Mouse (Mus musculus) heart, adult 2 months (tissue): ENCODE results near the gene Clec4b2. TPM values are rescaled to one million over a fixed set of nuclear protein-coding genes. Genes with fewer than 3 reads are reported as not detected.
"Not testable (repeated sequence)": the region's sequence is repeated elsewhere in the genome, so short reads cannot be mapped to it uniquely, and the experiment has no call there.

Experiments used
- DNase-seq, 2 experiments: peaks; one replicate each; pipeline ENCODE4 v3.0.0; 2021
- H3K27ac ChIP-seq: fragments of 200-600 bp; 2 replicates; pipeline ENCODE4 v1.8.1; 2022
- H3K27me3 ChIP-seq: fragments of 200-500 bp; 2 replicates; pipeline ENCODE4 v1.6.1; 2012; ENCODE audit warnings: mild to moderate bottlenecking, low read length, inconsistent platforms, mixed read lengths; ENCODE audit not compliant: control insufficient read depth, insufficient read depth
- H3K36me3 ChIP-seq: fragments of 200-500 bp; 2 replicates; pipeline ENCODE4 v1.6.1; 2012; ENCODE audit warnings: low read length, inconsistent platforms; ENCODE audit not compliant: control insufficient read depth, insufficient read depth
- H3K4me1 ChIP-seq: fragments of 200-500 bp; 2 replicates; pipeline ENCODE4 v1.6.1; 2011; ENCODE audit warnings: low read length; ENCODE audit not compliant: control insufficient read depth, insufficient read depth
- H3K4me3 ChIP-seq: fragments of 200-600 bp; 2 replicates; pipeline ENCODE4 v1.8.1; 2022
- H3K79me2 ChIP-seq: fragments of 200-500 bp; replicated peaks from 2 replicates; pipeline ENCODE4 v1.6.1; 2012; ENCODE audit warnings: mild to moderate bottlenecking, inconsistent platforms, low read length, moderate library complexity, mixed read lengths; ENCODE audit not compliant: control insufficient read depth, insufficient read depth
- H3K9ac ChIP-seq: fragments of 200-500 bp; 2 replicates; pipeline ENCODE4 v1.6.1; 2012; ENCODE audit warnings: low read depth, mild to moderate bottlenecking, control low read depth, inconsistent platforms, low read length, mixed read lengths
- CTCF ChIP-seq: fragments of 200-600 bp; IDR thresholded peaks from 2 replicates; pipeline ENCODE4 v1.8.1; 2022; ENCODE audit warnings: antibody characterized with exemption, mild to moderate bottlenecking, moderate library complexity
- EP300 ChIP-seq: fragments of 200-500 bp; IDR thresholded peaks from 2 replicates; pipeline ENCODE4 v1.6.1; 2011; ENCODE audit warnings: low read depth, low read length, control low read depth; ENCODE audit not compliant: insufficient read depth
- POLR2A ChIP-seq: fragments of 200-500 bp; IDR thresholded peaks from 2 replicates; pipeline ENCODE4 v1.6.1; 2011; ENCODE audit warnings: mild to moderate bottlenecking, low read depth, low read length, control low read depth; ENCODE audit not compliant: insufficient read depth
- WGBS: fragments of 180-500 bp; shearing (Covaris S2); methylation state at CpG from one replicate; pipeline ENCODE4 v1.1.7; 2018; 5-methylcytosine and 5-hydroxymethylcytosine counted together
- intact Hi-C: fragments of 180-260 bp; cut with DNase I; formaldehyde crosslinking; loops from one replicate; pipeline ENCODE4 v1.15.1; 2025
- polyA plus RNA-seq: library from polyadenylated mRNA; depleted of rRNA; stranded (reverse); fragments of >200 nt; gene quantifications from 2 replicates; pipeline ENCODE4 v1.2.3, GENCODE M21; 2012; rRNA removed
- total RNA-seq, 2 experiments: library from RNA; stranded (reverse); gene quantifications; 2 replicates each; pipeline ENCODE4 v1.2.3; 2021

Gene Clec4b2
- total and polyA plus RNA-seq, 3 experiments = not detected

DNA sequence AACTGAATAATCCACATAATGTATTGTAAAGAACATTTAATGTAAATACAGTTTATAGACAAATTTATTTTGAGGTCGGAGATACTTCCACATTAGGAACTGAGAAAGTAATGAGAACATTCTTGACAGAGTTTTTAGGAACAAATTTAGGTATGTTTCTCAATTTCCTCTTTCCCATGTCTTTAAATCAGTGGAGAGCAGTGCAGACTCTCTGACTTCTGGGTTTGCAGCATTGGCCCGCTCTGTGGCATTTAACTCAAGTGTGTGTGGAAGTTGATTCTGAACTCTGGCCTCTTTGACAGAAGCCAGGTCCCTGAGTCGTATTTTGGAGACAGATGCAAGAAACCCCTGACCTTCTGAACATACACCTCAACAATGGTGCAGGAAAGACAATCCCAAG lies 57.0 kb downstream of the Clec4b2 start, which contains the start of gene Clec4n:
Clec4n (plus strand) TSS at position 200 of the 400 bp plus-strand sequence.
- TF ChIP-seq CTCF = no peak
- no peak for TF ChIP-seq POLR2A
- no peak for TF ChIP-seq EP300
- DNase-seq = no peak
- 45% methylated on average over 3 of the region's 3 CpGs for WGBS

DNA sequence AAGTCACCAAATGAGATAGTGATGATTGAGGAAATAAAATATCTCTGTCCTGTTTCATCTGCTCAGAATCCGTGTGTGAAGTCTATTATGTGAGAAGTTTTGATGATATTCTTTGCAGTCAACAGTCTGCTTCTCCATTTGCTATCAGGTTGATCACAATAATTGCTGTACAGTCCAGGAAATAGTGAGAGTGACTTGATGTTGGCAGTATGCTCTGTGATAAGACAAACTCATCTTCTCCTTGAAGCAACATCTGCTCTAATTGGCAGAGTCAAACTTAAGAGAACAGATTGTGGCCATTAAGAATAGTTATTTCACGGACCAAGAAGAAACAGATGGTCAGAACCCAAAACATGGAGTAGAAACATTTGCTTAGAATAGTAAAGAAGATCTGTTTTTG lies 58.5 kb downstream of the Clec4b2 start:
- Histone ChIP-seq H3K27me3 (no peaks in the 10 kb centered on the region), H3K9ac (no peak overlapping the region), H3K4me1 (no peaks in the 10 kb centered on the region), H3K27ac (no peak overlapping the region), H3K4me3 (no peak overlapping the region), H3K36me3 (no peaks in the 10 kb centered on the region), H3K79me2 (no peaks in the 10 kb centered on the region)
- intact Hi-C loops = no loop called here
- 55% methylated on average over 2 of the region's 2 CpGs for WGBS
- DNase-seq = no peak
- TF ChIP-seq POLR2A = no peak
- no peak for TF ChIP-seq EP300
- no peak for TF ChIP-seq CTCF

More for the DNA sequence above, 57.0 kb downstream of the Clec4b2 start, which contains the start of gene Clec4n:
- Histone ChIP-seq H3K27ac (no peak within 1 kb of the TSS), H3K79me2 (no peaks in the 10 kb centered on the region), H3K4me3 (no peak within 1 kb of the TSS), H3K36me3 (no peaks in the 10 kb centered on the region), H3K9ac (no peak within 1 kb of the TSS), H3K27me3 (no peaks in the 10 kb centered on the region), H3K4me1 (no peaks in the 10 kb centered on the region)
- intact Hi-C loops = no loop called here

DNA sequence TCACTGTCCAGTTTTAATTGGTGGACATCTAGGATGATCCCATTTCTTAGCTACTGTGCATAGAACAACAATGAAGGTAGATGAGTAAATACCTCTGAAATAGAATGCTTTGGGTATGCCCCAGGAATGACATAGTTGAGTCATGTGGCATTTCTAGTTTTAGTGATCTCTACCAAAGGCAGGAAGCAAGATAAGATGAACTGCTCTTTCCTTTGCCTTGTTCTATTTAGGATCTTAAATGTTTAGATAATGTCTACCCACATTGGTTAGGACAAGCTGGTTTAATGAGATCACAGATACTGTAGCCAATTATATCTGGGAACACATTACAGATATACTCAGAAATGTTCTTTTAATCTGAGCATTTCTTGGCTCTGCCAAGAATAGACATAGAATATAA lies 64.9 kb downstream of the Clec4b2 start:
- TF ChIP-seq CTCF (no peak), POLR2A (no peak), EP300 (no peak)
- Histone ChIP-seq H3K27me3 (no peaks in the 10 kb centered on the region), H3K4me1 (no peaks in the 10 kb centered on the region), H3K27ac (no peak overlapping the region), H3K79me2 (no peaks in the 10 kb centered on the region), H3K36me3 (no peaks in the 10 kb centered on the region), H3K4me3 (no peak overlapping the region), H3K9ac (no peak overlapping the region)
- intact Hi-C loops = no loop called here
- no peak for DNase-seq

- Histone ChIP-seq H3K79me2 (no peaks in the 10 kb centered on the region), H3K36me3 (no peaks in the 10 kb centered on the region), H3K27ac (no peak overlapping the region), H3K4me3 (no peak overlapping the region), H3K27me3 (no peaks in the 10 kb centered on the region), H3K9ac (no peak overlapping the region), H3K4me1 (no peaks in the 10 kb centered on the region)
- WGBS = 67% methylated on average over 5 of the region's 5 CpGs
- no peak for DNase-seq
- TF ChIP-seq EP300 = no peak
- no peak for TF ChIP-seq POLR2A
- TF ChIP-seq CTCF = no peak
- intact Hi-C loops = no loop called here
Measured at GRCm38 (mm10) chr6:123244201-123244600, 71.5 kb downstream of the Clec4b2 start.

DNA sequence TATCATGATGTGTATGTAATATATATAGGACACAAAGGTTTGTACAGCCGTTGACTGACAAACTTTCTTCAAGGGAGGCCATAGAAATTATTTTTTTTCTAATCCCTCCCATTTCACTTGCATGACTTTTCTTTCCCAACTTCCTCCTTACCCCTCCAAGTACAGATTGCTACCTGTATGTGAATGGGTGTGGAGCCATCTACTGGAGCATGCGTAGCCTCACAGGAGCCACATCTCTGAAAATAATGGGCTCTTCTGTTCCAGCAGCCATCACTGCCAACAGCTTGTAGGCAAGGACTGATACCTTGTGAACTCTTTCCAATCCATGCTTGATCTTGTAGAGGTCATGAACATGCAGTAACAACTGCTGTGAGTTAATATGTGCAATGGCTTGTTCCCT lies 76.2 kb downstream of the Clec4b2 start:
- H3K4me1 ChIP-seq, H3K79me2 ChIP-seq, H3K9ac ChIP-seq, H3K4me3 ChIP-seq, H3K36me3 ChIP-seq, H3K27me3 ChIP-seq, H3K27ac ChIP-seq, DNase-seq, intact Hi-C loops: not testable (repeated sequence)
- 71% methylated on average over 2 of the region's 2 CpGs for WGBS

GRCm38 (mm10) chr6:123252735-123253134 lies 80.0 kb downstream of the Clec4b2 start:
- TF ChIP-seq CTCF = no peak
- no peak for TF ChIP-seq EP300
- TF ChIP-seq POLR2A = no peak
- no peak for DNase-seq
- Histone ChIP-seq H3K9ac (no peak overlapping the region), H3K4me3 (no peak overlapping the region), H3K36me3 (no peaks in the 10 kb centered on the region), H3K79me2 (no peaks in the 10 kb centered on the region), H3K27me3 (no peaks in the 10 kb centered on the region), H3K27ac (no peak overlapping the region), H3K4me1 (no peaks in the 10 kb centered on the region)
- intact Hi-C loops = no loop called here

Other genes starting within 250 kb of the Clec4b2 start
- 1 to 10 TPM; 2.6 to 3.1 TPM for gene Clec4a3, start 220.4 kb upstream of the Clec4b2 start, total RNA-seq
- gene Clec4a3, start 220.4 kb upstream of the Clec4b2 start, polyA plus RNA-seq = 1.7 and 2.1 TPM in 2 replicates
- not detected for gene Clec4a4, start 182.5 kb upstream of the Clec4b2 start, total RNA-seq
- gene Clec4a4, start 182.5 kb upstream of the Clec4b2 start, polyA plus RNA-seq = not detected in 2 replicates
- gene Clec4b1, start 122.9 kb upstream of the Clec4b2 start, total RNA-seq = under 1 TPM in 1 of 2 experiments, not detected in 1; 0.42 TPM
- gene Clec4b1, start 122.9 kb upstream of the Clec4b2 start, polyA plus RNA-seq = 0.82 and 1.4 TPM in 2 replicates
- gene Clec4a2, start 66.5 kb upstream of the Clec4b2 start, total RNA-seq = 1 to 10 TPM; 1.6 to 2.0 TPM
- 1.5 TPM in 2 replicates for gene Clec4a2, start 66.5 kb upstream of the Clec4b2 start, polyA plus RNA-seq
- 1 to 10 TPM in 1 of 2 experiments, under 1 TPM in 1; 0.89 to 1.3 TPM for gene Clec4n, start 57.0 kb downstream of the Clec4b2 start, total RNA-seq
- 0.76 and 1.6 TPM in 2 replicates for gene Clec4n, start 57.0 kb downstream of the Clec4b2 start, polyA plus RNA-seq
- gene Clec4d, start 89.2 kb downstream of the Clec4b2 start, total RNA-seq = 1 to 10 TPM in 1 of 2 experiments, under 1 TPM in 1; 0.68 to 1.1 TPM
- 0.32 and 0.64 TPM in 2 replicates for gene Clec4d, start 89.2 kb downstream of the Clec4b2 start, polyA plus RNA-seq
- under 1 TPM; 0.13 to 0.75 TPM for gene Clec4e, start 117.0 kb downstream of the Clec4b2 start, total RNA-seq
- 0.08 and 0.09 TPM in 2 replicates for gene Clec4e, start 117.0 kb downstream of the Clec4b2 start, polyA plus RNA-seq
- not detected for gene Vmn2r19, start 135.4 kb downstream of the Clec4b2 start, total RNA-seq
- gene Vmn2r19, start 135.4 kb downstream of the Clec4b2 start, polyA plus RNA-seq = not detected in 2 replicates
- gene Vmn2r20, start 245.2 kb downstream of the Clec4b2 start, total RNA-seq = not detected
- not detected in 2 replicates for gene Vmn2r20, start 245.2 kb downstream of the Clec4b2 start, polyA plus RNA-seq